Mouse (Mus musculus): ENCODE results near the gene Olfr288.
A peak's percentile ranks its signal among the peaks of the same experiment; 100 is the strongest.

Gene Olfr288

DNA sequence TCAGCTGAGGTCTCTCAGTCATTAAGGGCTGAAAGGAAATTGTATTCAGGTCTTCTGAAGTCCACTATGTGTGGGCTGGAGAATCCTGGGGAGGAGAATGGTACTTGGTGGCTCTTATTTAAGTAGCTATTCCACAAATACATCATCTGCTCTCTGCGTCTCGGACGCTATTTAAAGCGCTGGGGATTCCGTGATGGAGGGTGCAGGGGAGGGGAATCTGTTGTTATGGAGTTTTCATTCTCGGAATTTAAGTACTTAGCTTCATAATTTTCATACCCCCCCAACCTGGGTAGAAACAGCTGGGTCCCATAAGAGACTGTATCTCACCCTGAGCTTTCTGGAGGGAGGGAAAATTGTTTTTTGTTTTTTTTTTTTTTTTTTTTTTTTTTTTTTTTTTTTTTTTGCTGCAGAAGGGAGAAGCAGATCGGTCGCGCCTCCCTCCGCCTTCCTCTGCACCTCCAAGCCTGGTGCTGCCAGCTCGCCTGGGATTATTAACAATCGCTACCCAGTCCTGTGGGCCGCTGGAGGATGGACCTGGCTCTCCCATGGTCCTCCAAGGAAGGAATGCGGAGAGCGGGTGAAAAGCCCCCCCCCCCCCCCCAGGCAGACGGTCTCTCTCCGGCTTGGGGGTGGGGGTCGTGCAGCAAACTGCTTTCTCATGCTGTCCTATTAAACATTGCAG lies 28.2 kb downstream of the Olfr288 start, which contains the start of gene Ccdc184:
Gene Ccdc184 (plus strand): TSS at position 196 of the 682 bp plus-strand sequence.
- no peak for DNase-seq (ENCODE audit: low read depth, low spot score)

DNA sequence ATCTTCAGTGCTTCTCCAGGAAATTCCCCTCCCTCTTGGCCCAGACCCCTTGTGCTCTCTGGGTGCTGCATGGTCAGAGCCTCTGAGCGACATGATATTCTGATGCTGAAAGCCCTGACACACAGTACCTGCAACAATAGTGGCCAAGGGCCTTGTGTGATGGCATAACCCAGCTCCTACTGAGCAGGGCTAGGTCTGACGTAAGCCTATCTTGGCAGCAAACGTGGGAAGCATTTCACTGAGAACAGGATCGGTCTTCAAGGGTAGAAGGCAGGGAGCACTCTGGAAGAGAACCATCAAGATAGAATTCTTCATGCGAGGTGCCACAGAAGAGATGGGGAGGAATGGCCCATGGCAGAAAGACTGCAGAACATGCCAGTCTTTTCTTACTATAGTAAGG lies 29.8 kb downstream of the Olfr288 start, which contains the start of gene Asb8:
Gene Asb8 (minus strand): TSS at position 101 of the 400 bp plus-strand sequence.
- DNase-seq (ENCODE audit: low read depth, low spot score): no peak

DNA sequence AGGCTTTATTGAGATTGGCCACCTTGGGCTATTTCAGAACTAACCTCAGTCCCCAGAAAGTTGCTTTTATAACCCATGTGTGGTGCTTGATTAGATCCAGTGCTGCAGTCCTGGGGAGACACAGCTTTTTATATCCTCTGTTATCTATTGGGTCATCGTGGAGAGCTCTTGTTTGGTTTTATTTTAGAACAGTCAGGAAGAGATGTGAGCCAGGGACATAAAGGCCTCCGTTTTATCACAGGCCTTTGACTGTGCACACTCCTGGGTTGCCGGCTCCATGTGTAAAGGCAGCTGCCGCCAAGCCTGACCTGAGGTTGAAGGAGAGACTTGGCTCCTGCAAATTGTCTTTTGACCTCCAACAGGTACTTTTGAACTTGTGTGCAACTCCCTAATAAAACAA lies 32.8 kb downstream of the Olfr288 start:
- DNase-seq (ENCODE audit: low read depth, low spot score): no peak

DNA sequence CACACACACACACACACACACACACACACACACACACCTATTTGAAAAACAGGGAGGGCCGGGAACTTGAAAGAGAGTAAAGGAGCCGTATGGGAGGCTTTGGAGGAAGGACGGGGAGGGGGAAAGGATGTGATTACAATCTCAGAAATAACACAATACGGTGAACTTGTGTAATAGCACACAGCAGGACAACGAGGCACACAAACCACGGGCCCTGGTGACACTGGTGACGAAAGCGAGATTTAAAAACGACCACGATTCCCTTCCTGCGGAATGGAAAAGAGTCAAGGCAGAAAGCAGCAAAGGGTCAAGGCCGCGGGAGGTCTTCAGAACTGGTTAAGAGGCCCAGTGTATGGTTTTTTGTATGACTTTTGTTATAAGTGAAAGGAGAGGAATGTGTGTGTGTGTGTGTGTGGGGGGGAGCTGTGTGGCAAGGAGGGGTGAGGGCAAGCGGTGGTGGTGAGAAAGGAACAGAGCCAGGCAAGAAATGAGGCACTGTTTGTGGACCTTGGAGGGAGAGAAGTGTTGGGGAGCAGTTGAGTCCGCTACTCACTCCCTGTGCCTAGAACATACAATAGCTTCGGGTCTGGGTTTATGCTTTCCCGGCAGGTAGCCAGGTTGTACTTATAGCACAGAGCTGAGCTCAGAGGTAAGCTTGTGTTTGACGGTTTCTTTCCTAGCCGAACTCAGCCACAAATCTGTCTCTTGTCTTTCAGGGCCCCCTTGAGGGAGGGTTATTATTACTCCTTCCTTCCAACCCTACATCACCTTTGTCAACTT lies 34.1 kb downstream of the Olfr288 start:
- no peak for DNase-seq (ENCODE audit: low read depth, low spot score)

DNA sequence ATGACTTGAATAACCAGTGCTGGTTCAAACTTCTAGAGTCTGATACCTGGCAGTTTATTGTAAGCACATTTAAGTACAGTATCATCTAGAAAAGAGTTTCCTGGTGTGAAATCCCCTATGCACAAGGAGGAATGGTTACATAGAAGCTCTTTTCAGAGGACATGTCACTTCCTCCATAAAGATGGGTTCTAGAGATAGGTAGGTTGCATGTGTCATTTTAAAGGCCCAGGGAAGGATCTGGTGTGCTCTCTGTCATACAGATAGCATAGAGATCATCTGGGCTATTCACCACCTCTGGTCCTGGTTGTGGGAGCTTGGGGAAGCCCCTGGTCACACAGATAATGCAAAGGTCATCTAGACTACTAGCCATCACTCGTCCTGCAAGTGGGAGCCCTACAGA lies 38.1 kb downstream of the Olfr288 start:
- DNase-seq (ENCODE audit: low read depth, low spot score): no peak

DNA sequence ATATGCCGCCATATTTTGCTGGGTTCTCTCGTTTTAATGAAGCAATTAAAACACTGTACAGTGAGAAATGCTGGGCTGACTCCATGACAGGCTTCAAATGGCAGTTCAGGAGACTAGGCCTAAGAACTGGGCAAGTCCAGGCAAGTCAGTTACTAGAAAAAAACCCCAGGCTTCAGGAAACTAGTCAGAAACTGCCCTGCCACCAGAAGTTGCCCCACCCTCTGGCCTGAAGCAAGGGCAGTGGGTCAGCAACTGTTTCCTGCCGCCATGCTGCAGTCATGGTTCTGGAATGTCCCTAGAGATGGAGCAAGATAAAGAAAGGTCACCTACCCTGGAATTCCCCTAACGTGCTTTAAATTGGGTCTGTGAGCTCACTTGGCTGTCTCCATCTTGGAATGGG lies 39.4 kb downstream of the Olfr288 start:
- DNase-seq (ENCODE audit: low read depth, low spot score): peak; percentile 73

DNA sequence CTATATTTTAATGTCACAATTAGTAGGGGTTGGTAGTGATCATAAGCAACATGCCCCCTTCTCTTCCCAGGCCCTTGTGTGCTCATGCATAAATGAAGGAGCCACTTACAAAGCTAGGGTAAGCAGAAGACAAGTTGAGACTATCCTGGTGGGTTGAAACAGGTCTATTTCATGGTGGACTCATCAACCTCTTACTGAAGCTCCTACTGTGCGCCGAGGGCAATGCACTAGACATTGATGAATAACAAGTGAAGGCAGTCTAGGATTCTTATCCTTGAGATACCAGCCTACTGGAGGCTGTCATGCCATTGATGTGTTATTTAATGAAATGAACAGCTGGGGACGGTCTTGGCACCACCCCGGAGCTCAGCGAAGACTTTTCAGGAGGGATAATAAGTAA lies 40.1 kb downstream of the Olfr288 start:
- DNase-seq (ENCODE audit: low read depth, low spot score): no peak

DNA sequence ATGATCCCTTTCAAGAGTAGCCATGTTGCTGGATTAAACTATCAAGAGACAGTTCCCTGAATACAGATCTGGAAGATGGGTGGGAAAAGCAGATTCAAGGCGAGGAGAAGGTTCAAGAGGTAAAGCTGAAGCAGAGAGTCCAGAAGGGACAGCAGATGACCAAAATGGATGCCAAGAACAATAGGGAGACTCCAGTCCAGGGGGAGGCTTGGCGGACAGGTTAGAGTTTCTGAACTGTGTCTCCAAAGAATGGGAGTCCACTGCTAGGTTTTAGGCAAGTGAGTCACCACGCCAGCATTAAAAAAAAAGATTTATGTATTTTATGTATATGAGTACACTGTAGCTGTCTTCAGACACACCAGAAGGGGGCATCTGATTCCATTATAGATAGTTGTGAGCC lies 40.7 kb downstream of the Olfr288 start:
- DNase-seq (ENCODE audit: low read depth, low spot score): no peak

DNA sequence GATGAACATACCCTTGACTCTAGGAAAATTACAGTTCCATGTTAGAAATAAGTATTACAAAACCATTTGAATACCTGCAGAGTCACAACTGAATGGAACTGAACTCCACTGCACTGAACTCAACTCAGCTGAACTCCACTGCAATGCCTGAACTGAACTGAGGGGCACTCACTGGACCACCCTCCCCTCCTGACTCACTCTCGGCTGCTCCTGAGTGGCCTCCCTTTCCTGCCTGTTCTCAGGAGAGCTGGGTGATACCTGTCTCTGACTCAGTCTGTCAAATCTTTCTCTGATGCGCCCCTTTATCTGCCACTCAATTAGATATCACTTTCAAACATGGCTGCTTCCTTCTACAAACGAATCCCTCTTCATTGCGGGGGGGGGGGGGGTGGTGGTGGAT lies 41.2 kb downstream of the Olfr288 start:
- peak; percentile 23 for DNase-seq (ENCODE audit: low read depth, low spot score)

DNA sequence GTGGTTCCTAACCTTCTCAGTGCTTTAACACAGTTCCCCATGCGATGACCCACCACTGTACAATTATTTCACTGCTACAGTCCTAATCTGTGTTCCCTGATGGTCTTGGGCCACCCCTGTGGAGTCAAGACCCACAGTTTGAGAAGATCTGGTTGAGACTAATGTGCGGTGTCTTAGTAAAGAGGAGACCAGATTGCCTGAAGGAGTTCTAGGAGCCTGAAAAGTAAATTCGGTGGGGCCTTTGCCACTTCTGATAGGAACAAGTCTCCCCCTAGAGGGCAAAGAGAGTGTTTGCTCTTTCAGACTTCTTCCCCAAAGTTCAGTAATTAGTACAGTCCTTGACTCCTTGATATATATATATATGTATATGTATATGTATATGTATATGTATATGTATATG lies 41.7 kb downstream of the Olfr288 start:
- peak; percentile 74 for DNase-seq (ENCODE audit: low read depth, low spot score)

DNA sequence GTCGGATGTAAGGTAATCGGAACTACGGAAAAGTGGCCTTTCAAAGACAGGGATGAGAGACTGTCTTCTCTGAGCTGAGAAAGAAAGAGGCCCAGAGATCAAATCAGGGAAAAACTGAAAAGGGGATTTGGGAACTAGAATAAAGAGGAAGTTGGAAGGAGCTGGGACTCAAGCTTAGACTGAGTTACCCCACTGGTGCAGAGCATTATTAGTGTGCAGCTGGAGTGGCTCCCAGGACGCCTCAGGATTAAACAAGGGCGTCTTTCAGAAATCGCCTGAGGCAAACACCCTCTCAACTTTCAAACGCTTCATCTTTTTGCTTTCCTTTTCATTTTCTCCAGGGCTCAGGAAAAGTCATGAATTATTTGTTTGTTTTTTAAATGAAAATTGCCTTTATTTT lies 42.4 kb downstream of the Olfr288 start:
- DNase-seq (ENCODE audit: low read depth, low spot score): no peak

DNA sequence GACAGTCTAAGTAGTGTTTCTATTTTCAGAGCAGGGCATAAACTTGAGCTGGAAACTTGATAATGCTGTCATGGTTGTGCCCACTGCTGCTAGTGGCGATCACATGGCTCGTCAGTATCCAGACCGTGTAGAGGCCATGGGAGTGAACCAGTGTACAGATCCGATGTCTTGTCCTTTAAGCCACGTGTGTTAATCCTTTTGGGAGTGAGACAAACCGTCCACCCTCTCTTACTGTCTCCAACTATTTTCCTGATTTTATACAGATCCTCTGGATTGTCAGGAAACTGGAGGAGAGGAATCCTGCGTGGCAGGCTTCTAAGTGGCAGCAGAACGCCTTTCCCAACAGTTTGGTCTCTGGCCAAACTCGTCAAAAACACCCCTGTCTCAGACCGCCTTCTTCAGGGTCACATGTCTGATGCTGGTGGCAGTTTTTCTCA lies 46.2 kb downstream of the Olfr288 start:
- DNase-seq (ENCODE audit: low read depth, low spot score): no peak

DNA sequence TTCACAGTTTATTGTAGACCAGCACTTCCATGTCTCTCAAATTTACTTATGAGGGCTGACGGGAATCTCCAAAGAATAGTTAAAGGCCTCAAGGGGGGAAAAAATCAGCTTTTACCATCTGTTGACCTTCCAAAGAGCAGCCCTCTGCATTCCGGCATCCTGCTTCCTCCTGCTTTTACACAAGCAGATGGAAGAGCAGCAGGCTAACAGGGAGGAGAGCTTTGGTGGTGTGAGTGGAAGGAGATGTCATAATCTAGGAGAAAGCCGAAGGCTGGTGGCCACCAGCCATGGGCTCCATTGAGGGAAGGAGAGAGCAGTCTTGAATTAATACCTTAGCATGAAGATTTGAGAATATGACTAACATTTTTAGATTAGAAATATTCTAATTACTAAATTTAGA lies 47.0 kb downstream of the Olfr288 start:
- no peak for DNase-seq (ENCODE audit: low read depth, low spot score)

DNA sequence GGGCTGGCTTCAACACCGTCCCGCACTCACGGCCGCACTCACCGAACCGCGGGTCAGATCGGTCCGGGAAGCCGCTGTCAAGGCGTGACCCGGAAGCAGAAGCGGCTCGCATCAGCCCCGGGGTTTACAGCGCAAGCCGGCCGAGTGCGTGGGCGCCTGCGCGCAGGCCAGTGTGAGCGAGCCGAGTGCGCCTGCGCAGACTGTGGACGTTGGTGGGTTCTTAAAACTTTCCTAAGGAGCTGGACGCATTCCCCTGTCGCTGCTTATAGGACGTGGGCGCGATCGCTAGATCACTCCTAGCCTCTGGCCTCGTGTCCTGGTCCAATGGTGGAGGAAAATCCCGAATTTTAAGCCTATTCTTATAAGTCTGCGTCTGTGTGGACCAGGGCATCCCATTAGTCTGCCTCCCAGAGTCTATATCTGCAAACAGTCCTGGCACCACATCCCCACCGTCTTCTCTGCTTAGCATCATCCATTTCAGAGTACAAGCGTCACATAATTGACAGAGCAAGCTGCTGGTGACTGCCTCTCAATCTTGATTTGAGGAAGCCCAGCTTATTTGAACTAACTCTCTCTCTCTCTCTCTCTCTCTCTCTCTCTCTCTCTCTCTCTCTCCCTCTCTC lies 49.7 kb downstream of the Olfr288 start:
- peak; percentile 94 for DNase-seq (ENCODE audit: low read depth, low spot score)

DNA sequence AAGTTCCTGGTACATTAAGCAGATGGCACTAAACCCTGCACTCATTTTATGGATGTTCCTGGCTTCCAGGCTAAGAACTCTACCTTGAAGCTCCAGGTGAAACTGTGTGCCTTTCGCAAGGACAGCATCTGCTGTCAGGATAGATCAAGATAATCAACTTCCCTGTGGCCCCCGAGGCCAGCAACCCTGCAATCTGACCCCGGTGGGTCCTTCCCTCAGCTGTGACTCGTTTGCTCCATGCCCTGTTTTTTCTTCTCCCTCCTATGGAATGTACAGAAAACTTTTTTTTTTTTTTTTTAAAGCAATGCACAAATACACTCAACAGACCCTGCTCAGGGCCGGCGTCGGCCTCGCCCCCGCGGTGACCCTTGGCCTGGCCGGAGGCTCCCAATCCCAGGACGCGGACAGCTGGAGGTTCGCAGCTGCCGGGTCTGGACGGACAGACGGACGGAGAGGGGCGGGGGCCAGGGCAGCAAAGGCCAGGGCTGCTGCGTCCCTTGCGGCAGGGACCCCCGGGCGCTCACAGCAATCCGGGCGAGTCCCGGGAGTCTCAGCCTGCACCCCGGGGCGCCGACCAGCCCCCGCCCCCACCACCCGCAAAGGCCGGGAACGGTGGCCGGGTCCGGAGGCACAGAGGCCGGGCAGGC lies 50.4 kb downstream of the Olfr288 start:
- no peak for DNase-seq (ENCODE audit: low read depth, low spot score)

DNA sequence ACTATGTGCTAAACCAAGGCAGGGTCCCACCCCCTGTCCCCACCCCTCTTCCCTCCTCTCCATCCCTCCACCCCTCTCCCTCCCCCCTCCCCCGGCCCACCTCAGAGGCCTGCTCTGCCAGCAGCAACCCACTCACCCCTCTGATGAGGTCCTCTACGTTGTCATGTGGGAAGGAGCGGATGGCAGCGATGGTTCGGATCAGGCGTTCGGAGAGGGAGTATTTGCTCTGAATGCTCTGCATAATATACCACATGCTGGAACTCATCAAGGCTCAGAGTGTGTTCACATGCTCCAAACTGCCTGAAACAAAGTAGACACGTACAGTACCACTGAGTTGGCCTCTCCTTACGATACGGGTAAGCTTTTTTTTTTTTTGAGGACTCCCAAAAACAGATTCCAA lies 52.8 kb downstream of the Olfr288 start:
- no peak for DNase-seq (ENCODE audit: low read depth, low spot score)

DNA sequence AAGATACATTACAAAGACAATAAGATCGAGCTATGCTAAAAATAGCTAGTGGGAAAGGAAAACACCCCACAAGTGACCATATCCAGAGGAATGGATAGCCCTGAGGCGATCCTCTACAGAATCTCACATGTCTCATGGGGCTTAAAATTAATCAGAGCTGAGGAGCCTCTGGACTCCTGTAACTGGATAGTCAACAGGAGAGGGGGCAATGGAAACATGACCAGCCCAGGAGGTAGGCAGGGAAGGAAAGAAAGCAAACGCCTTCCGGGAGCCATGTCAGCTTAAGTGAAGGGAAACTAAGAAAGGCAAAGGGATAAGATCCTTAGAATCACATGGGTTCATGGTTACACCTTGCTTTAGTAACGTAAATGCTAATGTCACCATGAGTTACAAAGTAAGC lies 54.5 kb downstream of the Olfr288 start:
- no peak for DNase-seq (ENCODE audit: low read depth, low spot score)

DNA sequence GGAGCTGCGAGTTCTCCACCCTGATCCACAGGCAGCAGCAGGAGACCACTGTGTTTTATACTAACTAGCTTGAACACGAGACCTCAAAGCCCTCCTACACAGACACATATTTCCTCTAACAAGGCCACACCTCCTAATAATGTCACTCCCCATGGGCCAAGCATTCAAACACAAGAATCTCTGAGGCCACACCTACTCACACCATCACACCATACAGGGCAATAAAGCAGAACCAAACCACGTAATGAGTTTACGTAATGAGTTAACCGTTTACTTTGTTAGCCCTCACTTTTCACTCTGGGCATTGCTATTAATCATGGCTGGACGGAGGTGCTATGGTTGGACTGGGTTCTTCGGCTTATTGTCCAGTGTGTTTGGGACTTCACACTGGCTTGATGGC lies 55.6 kb downstream of the Olfr288 start:
- DNase-seq (ENCODE audit: low read depth, low spot score): no peak

DNA sequence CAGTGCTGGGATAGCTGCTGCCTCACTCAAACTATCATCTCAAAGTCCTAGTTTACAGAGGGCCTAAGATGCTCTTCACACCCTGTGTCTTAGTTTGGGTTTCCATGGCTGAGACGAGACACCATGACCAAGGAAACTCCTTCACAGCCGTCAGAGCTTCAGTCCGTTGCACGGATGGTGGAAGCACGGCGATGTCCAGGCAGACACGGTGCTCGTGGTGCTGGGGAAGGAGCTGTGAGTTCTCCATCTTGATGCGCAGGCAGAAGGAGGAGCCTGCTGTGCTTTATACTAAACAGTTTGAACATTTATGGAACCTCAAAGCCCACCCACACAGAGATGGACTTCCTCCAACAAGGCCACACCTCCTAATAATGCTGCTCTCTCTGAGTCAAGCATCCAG lies 58.5 kb downstream of the Olfr288 start:
- DNase-seq (ENCODE audit: low read depth, low spot score): no peak
